Mouse (Mus musculus) G1E (cell line): ENCODE results near the gene Bmp8a. TPM values are rescaled to one million over a fixed set of nuclear protein-coding genes. Genes with fewer than 3 reads are reported as not detected.
A peak's percentile ranks its signal among the peaks of the same experiment; 100 is the strongest.

Experiments
- ATAC-seq: 2 replicates; pipeline ENCODE4 v1.8.0; 2016; ENCODE audit warnings: mild to moderate bottlenecking; ENCODE audit not compliant: insufficient number of reproducible peaks, poor library complexity, low FRiP score, severe bottlenecking; ENCODE audit errors: extremely low read depth
- DNase-seq: peaks from one replicate; pipeline ENCODE4 v3.0.0; 2012; ENCODE audit warnings: low spot score
- H3K27me3 ChIP-seq: 2 replicates; pipeline ENCODE4 v1.6.1; 2012; ENCODE audit warnings: mild to moderate bottlenecking, low read length, inconsistent platforms; ENCODE audit not compliant: insufficient read depth
- H3K36me3 ChIP-seq: replicated peaks from 2 replicates; pipeline ENCODE3; 2012; ENCODE audit warnings: mild to moderate bottlenecking, inconsistent platforms
- H3K4me1 ChIP-seq: 2 replicates; pipeline ENCODE4 v1.6.1; 2012; ENCODE audit warnings: low read depth, low read length, inconsistent platforms, mixed read lengths; ENCODE audit not compliant: insufficient read depth
- H3K4me3 ChIP-seq: 2 replicates; pipeline ENCODE4 v1.5.1; 2012; ENCODE audit warnings: low read depth, mild to moderate bottlenecking, inconsistent platforms, low read length, moderate library complexity, mixed read lengths
- H3K9me3 ChIP-seq: replicated peaks from 2 replicates; pipeline ENCODE4 v1.6.1; 2012; ENCODE audit warnings: inconsistent platforms
- CTCF ChIP-seq: IDR thresholded peaks from 2 replicates; pipeline ENCODE4 v1.5.1; 2012; ENCODE audit warnings: low read depth, low read length, inconsistent platforms, mixed read lengths
- GATA1 ChIP-seq: IDR thresholded peaks from 2 replicates; pipeline ENCODE4 v1.6.1; 2012; ENCODE audit warnings: borderline replicate concordance, low read length, inconsistent platforms, mixed read lengths
- GATA2 ChIP-seq: IDR thresholded peaks from 2 replicates; pipeline ENCODE4 v1.6.1; 2012; ENCODE audit warnings: low read depth, low read length, inconsistent platforms, borderline replicate concordance
- POLR2AphosphoS5 ChIP-seq: IDR thresholded peaks from 2 replicates; pipeline ENCODE4 v1.6.1; 2012; ENCODE audit warnings: low read depth, low read length, inconsistent platforms; ENCODE audit not compliant: insufficient replicate concordance
- TAL1 ChIP-seq: conservative IDR thresholded peaks from 2 replicates; pipeline ENCODE4 v1.6.1; 2012; ENCODE audit warnings: low read depth, low read length, inconsistent platforms, mixed read lengths
- polyA plus RNA-seq: library from polyadenylated mRNA; stranded (reverse); fragments of >175 nt; gene quantifications from 2 replicates; pipeline ENCODE4 v1.2.3, GENCODE M21; 2012
- total RNA-seq, 2 experiments: library from RNA; stranded (forward) in 1 of 2; stranded (reverse) in 1 of 2; fragments of 200-1000 nt in 1 of 2; fragments of >200 nt in 1 of 2; fragmentation: Nextera tagmentation in 1 of 2; gene quantifications; 2 replicates each; pipeline ENCODE4 v1.2.3; 2014 to 2017

The Bmp8a gene
- total RNA-seq (2014; fragmentation: Nextera tagmentation) = not detected in 2 replicates
- total RNA-seq (2017) = 0.05 TPM in 1 of 2 replicates, not detected in the other
- 0.02 and 0.10 TPM in 2 replicates for polyA plus RNA-seq

- peak; percentile 67 for ATAC-seq
- DNase-seq = peak; percentile 62
- peaks cover 8% of the 10 kb centered on the region for H3K9me3 ChIP-seq
- peaks cover 43% of the 10 kb centered on the region for H3K27me3 ChIP-seq
- no peaks in the 10 kb centered on the region for H3K36me3 ChIP-seq
- TF ChIP-seq GATA1 (no peak), GATA2 (no peak), TAL1 (no peak), POLR2AphosphoS5 (no peak), CTCF (no peak)
- peak within 1 kb of the TSS; percentile 69 for H3K4me3 ChIP-seq
- peaks cover 15% of the 10 kb centered on the region for H3K4me1 ChIP-seq
Observed at GRCm38 (mm10) chr4:123342642-123343470, at the start of gene Bmp8a. TSS of gene Bmp8a (minus strand) at chr4:123343252.

- DNase-seq (no peak), ATAC-seq (peak; percentile 28; the same call in 1 of the 2 replicates)
- Histone ChIP-seq H3K27me3 (no peaks in the 10 kb centered on the region), H3K4me3 (no peak overlapping the region), H3K4me1 (peaks cover 5% of the 10 kb centered on the region), H3K9me3 (no peaks in the 10 kb centered on the region), H3K36me3 (peaks cover 82% of the 10 kb centered on the region)
- TF ChIP-seq GATA1 (no peak), CTCF (peak; percentile 42; the same call in 1 of the 2 replicates), GATA2 (no peak), TAL1 (no peak)
Observed at GRCm38 (mm10) chr4:123392187-123392586, 49.1 kb upstream of the Bmp8a start.

GRCm38 (mm10) chr4:123385028-123385427 is 42.0 kb upstream of the Bmp8a start:
- no peaks in the 10 kb centered on the region for H3K9me3 ChIP-seq
- H3K4me3 ChIP-seq = no peak overlapping the region
- H3K36me3 ChIP-seq = peaks cover 92% of the 10 kb centered on the region
- no peak for ATAC-seq
- no peaks in the 10 kb centered on the region for H3K27me3 ChIP-seq
- TF ChIP-seq GATA2 (no peak), TAL1 (no peak), GATA1 (no peak), POLR2AphosphoS5 (no peak), CTCF (no peak)
- no peak for DNase-seq
- no peaks in the 10 kb centered on the region for H3K4me1 ChIP-seq

- ATAC-seq (no peak), DNase-seq (no peak)
- peaks cover 88% of the 10 kb centered on the region for H3K36me3 ChIP-seq
- H3K27me3 ChIP-seq = no peaks in the 10 kb centered on the region
- no peak overlapping the region for H3K4me3 ChIP-seq
- TF ChIP-seq CTCF (no peak), GATA1 (no peak), GATA2 (no peak), POLR2AphosphoS5 (no peak), TAL1 (no peak)
- H3K4me1 ChIP-seq = no peaks in the 10 kb centered on the region
- H3K9me3 ChIP-seq = no peaks in the 10 kb centered on the region
Observed at GRCm38 (mm10) chr4:123383173-123383572, 40.1 kb upstream of the Bmp8a start.

GRCm38 (mm10) chr4:123382051-123382450 is 39.0 kb upstream of the Bmp8a start:
- peaks cover 89% of the 10 kb centered on the region for H3K36me3 ChIP-seq
- DNase-seq (no peak), ATAC-seq (no peak)
- no peaks in the 10 kb centered on the region for H3K4me1 ChIP-seq
- no peak overlapping the region for H3K4me3 ChIP-seq
- H3K27me3 ChIP-seq = no peaks in the 10 kb centered on the region
- no peaks in the 10 kb centered on the region for H3K9me3 ChIP-seq
- TF ChIP-seq CTCF = no peak
- TF ChIP-seq TAL1 = no peak
- no peak for TF ChIP-seq GATA1
- no peak for TF ChIP-seq GATA2
- no peak for TF ChIP-seq POLR2AphosphoS5

GRCm38 (mm10) chr4:123381598-123381997 is 38.5 kb upstream of the Bmp8a start:
- ATAC-seq = no peak
- Histone ChIP-seq H3K9me3 (no peaks in the 10 kb centered on the region), H3K4me1 (no peaks in the 10 kb centered on the region), H3K27me3 (no peaks in the 10 kb centered on the region), H3K4me3 (no peak overlapping the region), H3K36me3 (peaks cover 89% of the 10 kb centered on the region)
- TF ChIP-seq GATA1 = no peak
- no peak for TF ChIP-seq GATA2
- no peak for TF ChIP-seq POLR2AphosphoS5
- TF ChIP-seq CTCF = no peak
- TF ChIP-seq TAL1 = no peak
- DNase-seq = no peak
